Mouse (Mus musculus) cortical plate, adult 2 months (tissue): ENCODE results near the gene Jph4.

Experiments used
- CTCF ChIP-seq: fragments of 200-500 bp; IDR thresholded peaks from 2 replicates; pipeline ENCODE4 v1.5.1; 2011; ENCODE audit warnings: mild to moderate bottlenecking, control low read depth, low read length; ENCODE audit not compliant: insufficient read depth; ENCODE audit errors: extremely low read depth
- POLR2A ChIP-seq: fragments of 200-500 bp; IDR thresholded peaks from 2 replicates; pipeline ENCODE4 v1.6.1; 2011; ENCODE audit warnings: mild to moderate bottlenecking, low read length, control low read depth; ENCODE audit not compliant: insufficient read depth; ENCODE audit errors: extremely low read depth

GRCm38 (mm10) chr14:55113975-55114645 lies 2.6 kb downstream of the Jph4 start:
- TF ChIP-seq CTCF, result peak; percentile 24; the same call in 1 of the 2 replicates
- TF ChIP-seq POLR2A, result no peak
